Mouse (Mus musculus) embryonic facial prominence, embryonic 10.5 days (tissue): ENCODE results near the gene Micall1. TPM values are rescaled to one million over a fixed set of nuclear protein-coding genes. Genes with fewer than 3 reads are reported as not detected.

Source experiments
- DNase-seq: peaks from one replicate; pipeline ENCODE4 v3.0.0-alpha.2; 2017; ENCODE audit warnings: low spot score
- H3K27ac ChIP-seq: fragments of 300-500 bp; sonication (generic); replicated peaks from 2 replicates; pipeline ENCODE4 v1.5.1; 2016; ENCODE audit warnings: mild to moderate bottlenecking
- H3K27me3 ChIP-seq: fragments of 300-500 bp; sonication (generic); replicated peaks from 2 replicates; pipeline ENCODE4 v1.6.1; 2016; ENCODE audit warnings: low read depth, mild to moderate bottlenecking; ENCODE audit not compliant: poor library complexity, severe bottlenecking
- H3K36me3 ChIP-seq: fragments of 300-500 bp; sonication (generic); replicated peaks from 2 replicates; pipeline ENCODE4 v1.6.1; 2016; ENCODE audit warnings: mild to moderate bottlenecking, moderate library complexity
- H3K4me1 ChIP-seq: fragments of 300-500 bp; sonication (generic); 2 replicates; pipeline ENCODE4 v1.6.1; 2016
- H3K4me3 ChIP-seq: fragments of 300-500 bp; sonication (generic); 2 replicates; pipeline ENCODE4 v1.5.1; 2016; ENCODE audit warnings: mild to moderate bottlenecking, moderate library complexity
- H3K9me3 ChIP-seq: fragments of 300-500 bp; sonication (generic); 2 replicates; pipeline ENCODE4 v1.6.1; 2016; ENCODE audit warnings: mild to moderate bottlenecking
- WGBS: fragments of 180-500 bp; shearing (Covaris S2); methylation state at CpG from one replicate; pipeline ENCODE4 v1.1.7; 2016; 5-methylcytosine and 5-hydroxymethylcytosine counted together
- polyA plus RNA-seq: library from polyadenylated mRNA; unstranded; fragments of >200 nt; fragmentation: Nextera tagmentation; extraction: Ambion mirVana; gene quantifications from 2 replicates; pipeline ENCODE4 v1.2.1, GENCODE M21; 2016

Micall1 gene
- polyA plus RNA-seq, 1 experiment from 2014 or later: 7.4 TPM

- under 1% methylated on average over 49 of the region's 49 CpGs for WGBS
- Histone ChIP-seq H3K36me3 (peaks cover 41% of the 10 kb centered on the region), H3K4me3 (peak within 1 kb of the TSS; percentile 97), H3K27me3 (no peaks in the 10 kb centered on the region), H3K4me1 (peaks cover 21% of the 10 kb centered on the region), H3K9me3 (no peaks in the 10 kb centered on the region), H3K27ac (peak within 1 kb of the TSS; percentile 85)
- DNase-seq: peak; percentile 93
Observed at GRCm38 (mm10) chr15:79074913-79075532, 33.7 kb upstream of the Micall1 start, which contains the start of gene Eif3l. Gene Eif3l (plus strand): TSS chr15:79075179.

GRCm38 (mm10) chr15:79075658-79076365 lies 32.9 kb upstream of the Micall1 start:
- no peaks in the 10 kb centered on the region for H3K27me3 ChIP-seq
- no peak for DNase-seq
- H3K9me3 ChIP-seq: no peaks in the 10 kb centered on the region
- peak overlapping the region; percentile 97 for H3K4me3 ChIP-seq
- peaks cover 21% of the 10 kb centered on the region for H3K4me1 ChIP-seq
- WGBS: 38% methylated on average over 15 of the region's 15 CpGs
- peaks cover 49% of the 10 kb centered on the region for H3K36me3 ChIP-seq
- H3K27ac ChIP-seq: peak overlapping the region; percentile 85

- H3K9me3 ChIP-seq: no peaks in the 10 kb centered on the region
Observed at GRCm38 (mm10) chr15:79079567-79079966, 29.1 kb upstream of the Micall1 start.

GRCm38 (mm10) chr15:79092284-79092683 lies 16.4 kb upstream of the Micall1 start:
- Histone ChIP-seq H3K9me3 (no peaks in the 10 kb centered on the region), H3K4me1 (peaks cover 16% of the 10 kb centered on the region), H3K27me3 (no peaks in the 10 kb centered on the region), H3K27ac (no peak overlapping the region), H3K4me3 (no peak overlapping the region), H3K36me3 (peaks cover 93% of the 10 kb centered on the region)
- DNase-seq: no peak
- WGBS: 91% methylated on average over 6 of the region's 6 CpGs

More at GRCm38 (mm10) chr15:79079567-79079966, 29.1 kb upstream of the Micall1 start:
- WGBS: 95% methylated on average over 7 of the region's 7 CpGs
- Histone ChIP-seq H3K27ac (no peak overlapping the region), H3K4me3 (no peak overlapping the region), H3K36me3 (peaks cover 86% of the 10 kb centered on the region), H3K27me3 (no peaks in the 10 kb centered on the region), H3K4me1 (peaks cover 15% of the 10 kb centered on the region)
- no peak for DNase-seq

- Histone ChIP-seq H3K4me1 (peaks cover 26% of the 10 kb centered on the region), H3K27ac (no peak overlapping the region), H3K9me3 (no peaks in the 10 kb centered on the region), H3K36me3 (peaks cover 85% of the 10 kb centered on the region), H3K4me3 (no peak overlapping the region), H3K27me3 (no peaks in the 10 kb centered on the region)
- no peak for DNase-seq
- 78% methylated on average over 7 of the region's 7 CpGs for WGBS
Observed at GRCm38 (mm10) chr15:79093083-79093839, 15.4 kb upstream of the Micall1 start.

- Histone ChIP-seq H3K9me3 (no peaks in the 10 kb centered on the region), H3K36me3 (peaks cover 63% of the 10 kb centered on the region), H3K4me1 (peaks cover 40% of the 10 kb centered on the region), H3K27me3 (no peaks in the 10 kb centered on the region), H3K27ac (no peak overlapping the region), H3K4me3 (no peak overlapping the region)
- WGBS: 91% methylated on average over 5 of the region's 5 CpGs
- no peak for DNase-seq
Observed at GRCm38 (mm10) chr15:79095483-79095882, 13.2 kb upstream of the Micall1 start.

- no peak for DNase-seq
- Histone ChIP-seq H3K27ac (no peak overlapping the region), H3K9me3 (no peaks in the 10 kb centered on the region), H3K4me3 (no peak overlapping the region), H3K4me1 (peaks cover 48% of the 10 kb centered on the region), H3K27me3 (no peaks in the 10 kb centered on the region), H3K36me3 (peaks cover 52% of the 10 kb centered on the region)
- WGBS: 70% methylated on average over 3 of the region's 3 CpGs
Observed at GRCm38 (mm10) chr15:79096556-79096955, 12.1 kb upstream of the Micall1 start.

- no peak for DNase-seq
- H3K27ac ChIP-seq: peak overlapping the region; percentile 59; the same call in 1 of the 2 replicates
- no peaks in the 10 kb centered on the region for H3K9me3 ChIP-seq
- WGBS: 40% methylated on average over 2 of the region's 2 CpGs
- H3K27me3 ChIP-seq: no peaks in the 10 kb centered on the region
- peaks cover 54% of the 10 kb centered on the region for H3K4me1 ChIP-seq
- H3K4me3 ChIP-seq: 0 out of 2 replicates have a peak overlapping the region, but pooled peaks have one; percentile 16
- peaks cover 46% of the 10 kb centered on the region for H3K36me3 ChIP-seq
Observed at GRCm38 (mm10) chr15:79097135-79097534, 11.6 kb upstream of the Micall1 start.

GRCm38 (mm10) chr15:79097611-79098025 lies 11.1 kb upstream of the Micall1 start:
- peaks cover 56% of the 10 kb centered on the region for H3K4me1 ChIP-seq
- peak; percentile 30 for DNase-seq
- no peaks in the 10 kb centered on the region for H3K9me3 ChIP-seq
- peaks cover 41% of the 10 kb centered on the region for H3K36me3 ChIP-seq
- no peaks in the 10 kb centered on the region for H3K27me3 ChIP-seq
- H3K27ac ChIP-seq: peak overlapping the region; percentile 59
- H3K4me3 ChIP-seq: 0 out of 2 replicates have a peak overlapping the region, but pooled peaks have one; percentile 16
- 67% methylated on average over 6 of the region's 6 CpGs for WGBS

GRCm38 (mm10) chr15:79098220-79098619 lies 10.5 kb upstream of the Micall1 start:
- Histone ChIP-seq H3K27me3 (no peaks in the 10 kb centered on the region), H3K9me3 (no peaks in the 10 kb centered on the region), H3K36me3 (peaks cover 35% of the 10 kb centered on the region), H3K4me3 (no peak overlapping the region), H3K27ac (peak overlapping the region; percentile 59; the same call in 1 of the 2 replicates), H3K4me1 (peaks cover 56% of the 10 kb centered on the region)
- WGBS: 67% methylated on average over 5 of the region's 5 CpGs
- DNase-seq: no peak

- no peak for DNase-seq
- no peak overlapping the region for H3K27ac ChIP-seq
- no peaks in the 10 kb centered on the region for H3K9me3 ChIP-seq
- no peaks in the 10 kb centered on the region for H3K27me3 ChIP-seq
- H3K36me3 ChIP-seq: peaks cover 29% of the 10 kb centered on the region
- H3K4me3 ChIP-seq: no peak overlapping the region
- 57% methylated on average over 7 of the region's 7 CpGs for WGBS
- peaks cover 56% of the 10 kb centered on the region for H3K4me1 ChIP-seq
Observed at GRCm38 (mm10) chr15:79098868-79099267, 9.8 kb upstream of the Micall1 start.

GRCm38 (mm10) chr15:79099456-79099855 lies 9.2 kb upstream of the Micall1 start:
- peaks cover 56% of the 10 kb centered on the region for H3K4me1 ChIP-seq
- no peaks in the 10 kb centered on the region for H3K9me3 ChIP-seq
- peaks cover 23% of the 10 kb centered on the region for H3K36me3 ChIP-seq
- H3K27me3 ChIP-seq: no peaks in the 10 kb centered on the region
- H3K27ac ChIP-seq: no peak overlapping the region; the same call in 1 of the 2 replicates
- DNase-seq: no peak
- no peak overlapping the region for H3K4me3 ChIP-seq
- WGBS: 58% methylated on average over 4 of the region's 4 CpGs
